Mouse (Mus musculus): ENCODE measurements around the gene Cox14.

GRCm38 (mm10) chr15:99698533-99699085, 26.8 kb upstream of the Cox14 start:
- TF ChIP-seq POLR2A (IDR thresholded peaks at IDR 0.05; ENCODE audit: control insufficient read depth, low read depth, low read length), result no peak
- TF ChIP-seq CTCF (IDR thresholded peaks at IDR 0.05; ENCODE audit: control insufficient read depth, insufficient read depth, insufficient replicate concordance, low read depth, low read length), result no peak

Measured in testis, adult 2 months (tissue).